Mouse (Mus musculus): ENCODE data around the gene Acaa1b. TPM values are rescaled to one million over a fixed set of nuclear protein-coding genes. Genes with fewer than 3 reads are reported as not detected.

Acaa1b gene
- total RNA-seq, 1 experiment, result 3.0 TPM

DNA sequence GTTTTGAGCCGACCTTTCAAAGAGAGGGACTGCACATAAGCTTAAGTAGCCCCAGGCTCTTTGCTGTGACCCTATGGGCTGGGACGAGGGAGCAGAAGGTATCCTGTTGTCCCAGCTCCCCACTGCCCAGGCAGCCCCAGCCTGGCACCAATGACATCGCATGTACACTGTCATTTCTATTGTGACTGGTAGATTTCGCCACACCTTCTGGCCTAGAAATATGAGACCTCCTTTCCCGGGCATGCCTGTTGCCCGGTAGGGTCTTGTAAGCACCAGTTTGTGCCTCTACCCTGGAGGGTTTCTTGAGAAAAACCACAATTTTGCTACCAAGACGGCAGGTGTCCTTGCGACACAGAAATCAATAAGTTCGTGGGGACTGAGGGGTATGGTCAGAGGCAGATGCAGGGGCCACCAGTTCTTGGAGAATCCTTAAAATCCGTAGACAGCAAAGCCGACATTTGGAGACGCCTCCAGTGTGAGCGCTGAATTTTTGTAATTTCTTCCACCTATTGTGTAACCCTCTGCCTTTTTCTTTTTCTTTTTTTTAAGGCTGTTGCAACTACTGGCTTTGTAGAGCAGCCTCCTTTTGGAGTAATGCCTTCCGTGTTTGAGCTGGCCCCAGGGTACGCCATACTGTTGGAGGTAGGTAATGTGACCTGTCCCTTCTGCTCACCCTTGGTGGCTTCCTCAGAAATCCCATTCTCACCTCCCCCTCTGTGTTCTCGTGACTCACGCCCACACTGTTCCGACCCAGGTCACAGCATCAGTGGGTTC, 34.1 kb downstream of the Acaa1b start:
- in situ Hi-C loops (cut with MboI; ENCODE audit: low sequenced_read_pairs in 2 of 2, unreplicated experiment in 2 of 2), result no loop called here
- H3K36me3 ChIP-seq (ENCODE audit: control insufficient read depth, insufficient read depth, low read length, poor library complexity, severe bottlenecking), result no peaks in the 10 kb centered on the region
- no peak overlapping the region for H3K9ac ChIP-seq (ENCODE audit: insufficient read depth, low read depth, low read length, poor library complexity, severe bottlenecking)
- H3K27ac ChIP-seq (ENCODE audit: insufficient read depth, low read depth, low read length, poor library complexity, severe bottlenecking), result no peak overlapping the region
- H3K9me3 ChIP-seq (ENCODE audit: control insufficient read depth, insufficient read depth, low read depth, low read length), result no peaks in the 10 kb centered on the region
- no peak overlapping the region for H3K4me3 ChIP-seq (ENCODE audit: insufficient read depth in 1 of 2, low read depth in 1 of 2, low read length in 2 of 2, poor library complexity in 1 of 2, severe bottlenecking in 1 of 2)
- no peaks in the 10 kb centered on the region; a peak in 1 of 4 replicates for H3K4me1 ChIP-seq (ENCODE audit: control insufficient read depth in 2 of 2, insufficient read depth in 2 of 2, low read length in 2 of 2, poor library complexity in 1 of 2)
- DNase-seq (ENCODE audit: low read depth, low spot score), result no peak
- TF ChIP-seq ZNF384 (IDR thresholded peaks at IDR 0.05; ENCODE audit: low read depth, low read length) (no peak), MAFK (IDR thresholded peaks at IDR 0.05; ENCODE audit: insufficient read depth, low read depth, low read length) (no peak), CHD2 (IDR thresholded peaks at IDR 0.05; ENCODE audit: low read depth, low read length) (no peak), ZC3H11A (IDR thresholded peaks at IDR 0.05; ENCODE audit: borderline replicate concordance, low read depth, low read length) (no peak), HCFC1 (IDR thresholded peaks at IDR 0.05; ENCODE audit: borderline replicate concordance, insufficient read depth, low read length) (no peak)

DNA sequence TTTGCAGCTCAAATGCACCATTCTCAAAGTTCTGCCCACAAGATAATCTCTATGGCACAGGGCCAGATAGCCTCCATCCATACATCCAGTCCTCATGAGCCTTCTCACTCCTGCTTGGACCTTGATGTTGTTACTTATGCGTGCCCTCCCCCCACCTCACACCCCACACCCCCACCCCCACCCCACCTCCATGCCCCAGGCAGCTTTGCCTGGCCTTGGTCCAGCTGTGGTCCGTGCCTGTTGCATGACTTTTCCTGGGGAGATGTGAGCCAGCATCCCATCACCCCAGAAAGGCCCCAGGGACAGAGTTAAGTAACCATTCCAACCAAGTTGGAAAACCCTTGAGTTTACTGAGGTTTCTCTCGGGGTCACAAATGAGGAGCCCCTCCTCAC, 36.7 kb downstream of the Acaa1b start:
- Histone ChIP-seq H3K4me1 (ENCODE audit: control insufficient read depth in 2 of 2, insufficient read depth in 2 of 2, low read length in 2 of 2, poor library complexity in 1 of 2) (peaks cover 0 to under 1% of the 10 kb centered on the region in 2 experiments; a peak in 1 of 4 replicates), H3K9ac (ENCODE audit: insufficient read depth, low read depth, low read length, poor library complexity, severe bottlenecking) (no peak overlapping the region), H3K36me3 (ENCODE audit: control insufficient read depth, insufficient read depth, low read length, poor library complexity, severe bottlenecking) (no peaks in the 10 kb centered on the region), H3K27ac (ENCODE audit: insufficient read depth, low read depth, low read length, poor library complexity, severe bottlenecking) (no peak overlapping the region), H3K4me3 (ENCODE audit: insufficient read depth in 1 of 2, low read depth in 1 of 2, low read length in 2 of 2, poor library complexity in 1 of 2, severe bottlenecking in 1 of 2) (no peak overlapping the region), H3K9me3 (ENCODE audit: control insufficient read depth, insufficient read depth, low read depth, low read length) (no peaks in the 10 kb centered on the region)
- no peak for DNase-seq (ENCODE audit: low read depth, low spot score)
- no peak for TF ChIP-seq CHD2 (IDR thresholded peaks at IDR 0.05; ENCODE audit: low read depth, low read length)
- TF ChIP-seq HCFC1 (IDR thresholded peaks at IDR 0.05; ENCODE audit: borderline replicate concordance, insufficient read depth, low read length), result no peak
- no peak for TF ChIP-seq MAFK (IDR thresholded peaks at IDR 0.05; ENCODE audit: insufficient read depth, low read depth, low read length)
- no peak for TF ChIP-seq ZC3H11A (IDR thresholded peaks at IDR 0.05; ENCODE audit: borderline replicate concordance, low read depth, low read length)
- TF ChIP-seq ZNF384 (IDR thresholded peaks at IDR 0.05; ENCODE audit: low read depth, low read length), result no peak
- in situ Hi-C loops (cut with MboI; ENCODE audit: low sequenced_read_pairs in 2 of 2, unreplicated experiment in 2 of 2), result no loop called here

DNA sequence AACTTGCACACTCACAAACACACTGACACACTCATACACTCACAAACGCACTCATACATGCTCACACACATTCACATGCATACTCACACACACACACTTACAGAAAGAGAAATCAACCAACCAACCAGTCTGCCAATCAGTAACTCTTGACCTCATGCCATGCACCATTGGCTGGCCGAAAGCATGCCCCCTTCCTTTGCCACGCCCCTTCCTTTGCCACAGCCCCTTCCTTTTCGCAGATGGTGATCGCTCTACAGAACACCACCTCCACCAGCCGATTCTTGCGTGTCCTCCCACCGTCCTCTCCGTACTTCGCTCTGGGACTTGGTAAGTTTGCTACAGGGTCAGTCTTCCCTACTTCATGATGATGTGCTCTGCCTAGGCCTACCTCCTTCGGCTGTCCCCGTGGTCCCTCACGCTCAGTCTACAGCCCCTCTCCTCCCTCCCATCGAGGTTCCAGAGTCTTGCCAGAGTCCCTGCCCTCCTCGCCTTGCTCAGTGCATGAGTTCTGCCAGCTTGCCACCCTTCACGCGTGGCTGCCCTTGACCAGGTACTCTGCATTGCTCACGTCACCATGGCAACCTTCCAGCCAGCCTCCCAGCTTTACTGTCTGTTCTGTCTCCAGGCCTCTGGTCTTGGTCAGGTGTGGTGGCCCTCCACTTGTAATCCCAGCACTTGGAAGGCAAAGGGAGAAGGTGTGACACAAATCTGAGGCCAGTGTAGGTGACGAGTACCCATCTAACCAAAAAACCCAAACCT, 37.3 kb downstream of the Acaa1b start:
- Histone ChIP-seq H3K4me3 (ENCODE audit: insufficient read depth in 1 of 2, low read depth in 1 of 2, low read length in 2 of 2, poor library complexity in 1 of 2, severe bottlenecking in 1 of 2) (no peak overlapping the region), H3K36me3 (ENCODE audit: control insufficient read depth, insufficient read depth, low read length, poor library complexity, severe bottlenecking) (no peaks in the 10 kb centered on the region), H3K4me1 (ENCODE audit: control insufficient read depth in 2 of 2, insufficient read depth in 2 of 2, low read length in 2 of 2, poor library complexity in 1 of 2) (peaks cover 0 to 2% of the 10 kb centered on the region in 2 experiments; a peak in 1 of 4 replicates), H3K9me3 (ENCODE audit: control insufficient read depth, insufficient read depth, low read depth, low read length) (no peaks in the 10 kb centered on the region), H3K9ac (ENCODE audit: insufficient read depth, low read depth, low read length, poor library complexity, severe bottlenecking) (no peak overlapping the region), H3K27ac (ENCODE audit: insufficient read depth, low read depth, low read length, poor library complexity, severe bottlenecking) (no peak overlapping the region)
- DNase-seq (ENCODE audit: low read depth, low spot score), result no peak
- in situ Hi-C loops (cut with MboI; ENCODE audit: low sequenced_read_pairs in 2 of 2, unreplicated experiment in 2 of 2), result no loop called here
- TF ChIP-seq HCFC1 (IDR thresholded peaks at IDR 0.05; ENCODE audit: borderline replicate concordance, insufficient read depth, low read length) (no peak), ZNF384 (IDR thresholded peaks at IDR 0.05; ENCODE audit: low read depth, low read length) (no peak), MAFK (IDR thresholded peaks at IDR 0.05; ENCODE audit: insufficient read depth, low read depth, low read length) (no peak), CHD2 (IDR thresholded peaks at IDR 0.05; ENCODE audit: low read depth, low read length) (no peak), ZC3H11A (IDR thresholded peaks at IDR 0.05; ENCODE audit: borderline replicate concordance, low read depth, low read length) (no peak)

DNA sequence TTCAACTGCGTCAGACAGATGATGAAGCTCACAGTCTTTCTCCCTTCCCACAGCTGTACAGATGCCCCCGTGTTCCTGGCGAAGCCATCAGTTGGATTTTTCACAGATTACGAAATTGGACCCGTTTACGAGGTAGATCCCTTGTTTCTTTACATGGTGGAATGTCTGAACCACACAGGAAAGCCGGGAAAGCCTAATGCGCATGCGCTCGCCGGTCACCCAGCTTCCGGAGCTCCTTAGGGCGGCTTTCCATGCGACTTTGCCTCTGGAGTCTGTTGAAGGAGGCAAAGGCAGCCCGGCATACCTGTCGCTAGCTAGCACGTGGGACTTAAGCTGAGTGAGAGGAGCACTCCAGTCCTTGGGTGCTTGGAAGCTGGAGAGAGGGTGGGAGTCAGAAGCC, 42.0 kb downstream of the Acaa1b start:
- no peaks in the 10 kb centered on the region for H3K9me3 ChIP-seq (ENCODE audit: control insufficient read depth, insufficient read depth, low read depth, low read length)
- peaks cover 0 to 9% of the 10 kb centered on the region in 2 experiments; a peak in 3 of 4 replicates for H3K4me1 ChIP-seq (ENCODE audit: control insufficient read depth in 2 of 2, insufficient read depth in 2 of 2, low read length in 2 of 2, poor library complexity in 1 of 2)
- peak overlapping the region; percentile 29; the same call in 1 of the 2 replicates for H3K9ac ChIP-seq (ENCODE audit: insufficient read depth, low read depth, low read length, poor library complexity, severe bottlenecking)
- in situ Hi-C loops (cut with MboI; ENCODE audit: low sequenced_read_pairs in 2 of 2, unreplicated experiment in 2 of 2), result no loop called here
- no peaks in the 10 kb centered on the region for H3K36me3 ChIP-seq (ENCODE audit: control insufficient read depth, insufficient read depth, low read length, poor library complexity, severe bottlenecking)
- DNase-seq (ENCODE audit: low read depth, low spot score), result no peak
- H3K4me3 ChIP-seq (ENCODE audit: insufficient read depth in 1 of 2, low read depth in 1 of 2, low read length in 2 of 2, poor library complexity in 1 of 2, severe bottlenecking in 1 of 2), result no peak overlapping the region
- TF ChIP-seq ZC3H11A (IDR thresholded peaks at IDR 0.05; ENCODE audit: borderline replicate concordance, low read depth, low read length), result no peak
- TF ChIP-seq CHD2 (IDR thresholded peaks at IDR 0.05; ENCODE audit: low read depth, low read length), result no peak
- TF ChIP-seq ZNF384 (IDR thresholded peaks at IDR 0.05; ENCODE audit: low read depth, low read length), result no peak
- no peak for TF ChIP-seq MAFK (IDR thresholded peaks at IDR 0.05; ENCODE audit: insufficient read depth, low read depth, low read length)
- TF ChIP-seq HCFC1 (IDR thresholded peaks at IDR 0.05; ENCODE audit: borderline replicate concordance, insufficient read depth, low read length), result no peak
- H3K27ac ChIP-seq (ENCODE audit: insufficient read depth, low read depth, low read length, poor library complexity, severe bottlenecking), result no peak overlapping the region

Data from ES-E14 (cell line).